Mouse (Mus musculus) T-helper 2 cell (primary cell): ENCODE results near the gene Fads2.
"Not testable (repeated sequence)": the region's sequence is repeated elsewhere in the genome, so short reads cannot be mapped to it uniquely, and the experiment has no call there.

Experiments used
- in situ Hi-C: fragments of 300-600 bp; cut with MboI, MseI; formaldehyde crosslinking; loops from one replicate; pipeline ENCODE4 v1.15.1; 2025; ENCODE audit warnings: high pct_unique_total_duplicates

Fads2 gene

GRCm38 (mm10) chr19:10101341-10102053, at the start of gene Fads2:
Fads2 (minus strand) TSS chr19:10101746.
- in situ Hi-C loops, result no loop called here

DNA sequence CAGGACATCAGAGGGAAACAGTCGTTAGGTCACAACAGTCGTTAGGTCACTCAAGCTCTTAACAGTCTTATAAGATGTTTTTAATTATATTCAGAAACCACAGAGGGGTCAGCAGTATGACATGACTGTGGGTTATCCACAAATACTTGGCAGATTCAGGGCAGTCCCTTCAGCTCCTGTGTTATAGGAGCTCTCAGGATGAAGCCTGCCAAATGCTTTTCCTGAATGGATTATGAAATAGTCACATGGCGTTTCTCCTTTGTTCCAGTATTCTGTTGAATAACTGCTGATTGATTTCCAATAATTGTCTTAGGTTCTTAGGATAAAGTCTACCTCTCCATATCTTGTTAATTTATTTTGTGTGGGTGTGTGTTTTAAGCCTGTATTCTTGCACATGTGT, 47.6 kb upstream of the Fads2 start:
- in situ Hi-C loops, result no loop called here

DNA sequence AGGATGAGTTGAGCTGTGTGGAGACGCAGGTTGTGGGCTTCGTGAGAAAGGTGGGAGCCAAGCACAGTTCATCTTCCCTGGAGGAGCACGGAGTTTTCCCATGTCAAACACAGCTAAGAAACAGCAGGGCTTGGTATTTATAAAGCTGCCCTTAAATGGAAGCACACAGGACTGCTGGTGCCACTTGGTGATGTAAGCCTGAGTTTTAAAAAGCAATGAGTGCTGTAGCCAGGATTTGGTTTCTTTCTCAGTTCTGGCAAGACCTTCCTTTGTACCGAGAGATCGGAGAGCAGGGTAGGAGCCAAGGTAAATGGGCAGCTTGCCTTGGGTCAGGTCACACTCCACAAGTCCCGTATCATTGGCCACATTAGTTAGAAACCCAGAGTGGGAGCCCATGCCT, 47.0 kb upstream of the Fads2 start:
- in situ Hi-C loops, result no loop called here

GRCm38 (mm10) chr19:10144464-10144863, 42.9 kb upstream of the Fads2 start:
- in situ Hi-C loops, result loop anchor here (5.0 kb wide), 1 partner anchor 77 kb away; no protein-coding TSS in a partner anchor

DNA sequence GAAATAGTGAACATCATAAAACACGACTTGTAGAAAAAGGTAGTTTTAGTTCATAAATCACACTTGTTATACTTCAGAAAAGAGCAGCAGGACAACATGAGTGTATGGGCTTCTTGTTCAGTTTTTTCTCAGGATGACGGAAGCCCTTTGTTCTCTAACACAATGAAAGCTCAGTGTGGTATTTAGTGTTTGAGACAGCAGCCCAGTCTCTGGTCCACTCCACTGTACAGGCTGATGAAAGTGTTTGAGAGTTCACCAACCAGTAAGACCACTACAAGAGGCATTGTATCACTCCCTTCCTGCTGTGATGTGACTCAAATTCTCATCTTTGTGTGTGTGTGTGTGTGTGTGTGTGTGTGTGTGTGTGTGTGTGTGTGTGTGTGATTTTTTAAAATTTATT, 42.1 kb upstream of the Fads2 start:
- in situ Hi-C loops, result loop anchor here (5.0 kb wide), 1 partner anchor 76 kb away; no protein-coding TSS in a partner anchor

GRCm38 (mm10) chr19:10139736-10140135, 38.2 kb upstream of the Fads2 start:
- in situ Hi-C loops, result loop anchor here (5.0 kb wide), 1 partner anchor 72 kb away; no protein-coding TSS in a partner anchor

DNA sequence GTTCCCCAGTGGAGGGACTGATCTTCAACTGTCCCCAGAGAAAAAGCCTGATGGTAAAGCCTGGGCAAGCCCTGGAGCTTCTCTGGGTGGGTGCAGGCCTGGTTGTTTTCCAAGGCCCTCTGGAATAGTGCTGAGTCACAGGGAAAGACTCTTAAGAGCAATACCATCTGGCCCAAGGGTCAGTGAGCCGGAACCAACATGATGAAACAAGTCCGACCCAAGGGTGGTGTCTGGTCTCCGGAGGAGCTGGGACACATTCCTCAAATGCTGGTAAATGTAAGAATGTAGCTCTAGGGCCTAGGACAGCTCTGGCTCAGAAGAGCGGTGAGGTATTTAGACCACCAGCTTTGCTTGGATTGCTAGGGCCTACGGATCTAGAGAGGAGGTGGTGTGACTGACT, 35.9 kb upstream of the Fads2 start:
- in situ Hi-C loops, result no loop called here

DNA sequence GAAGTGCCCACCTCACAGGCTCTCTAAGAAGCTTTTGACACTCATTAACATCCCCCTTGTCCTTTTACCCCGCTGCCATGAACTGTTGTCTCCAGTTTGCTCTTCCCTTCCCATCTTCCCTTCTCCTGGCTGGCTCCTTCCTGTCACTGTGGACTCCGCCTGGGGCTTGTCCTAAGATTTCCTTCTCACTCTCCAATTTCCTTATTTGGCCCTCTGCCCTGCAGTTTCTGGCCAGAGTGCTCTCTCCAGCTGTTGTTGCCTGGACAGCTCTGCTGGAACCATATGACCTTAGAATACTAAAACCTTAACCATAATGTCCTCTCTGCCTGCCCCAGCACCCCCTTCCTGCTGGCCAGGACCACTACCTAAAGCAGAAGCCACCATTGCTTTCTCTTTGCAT, 33.1 kb upstream of the Fads2 start:
- in situ Hi-C loops, result no loop called here

GRCm38 (mm10) chr19:10129547-10129946, 28.0 kb upstream of the Fads2 start:
- in situ Hi-C loops, result not testable (repeated sequence)

GRCm38 (mm10) chr19:10126479-10127250, 25.1 kb upstream of the Fads2 start:
- in situ Hi-C loops, result no loop called here

GRCm38 (mm10) chr19:10123892-10124634, 22.5 kb upstream of the Fads2 start:
- in situ Hi-C loops, result no loop called here

DNA sequence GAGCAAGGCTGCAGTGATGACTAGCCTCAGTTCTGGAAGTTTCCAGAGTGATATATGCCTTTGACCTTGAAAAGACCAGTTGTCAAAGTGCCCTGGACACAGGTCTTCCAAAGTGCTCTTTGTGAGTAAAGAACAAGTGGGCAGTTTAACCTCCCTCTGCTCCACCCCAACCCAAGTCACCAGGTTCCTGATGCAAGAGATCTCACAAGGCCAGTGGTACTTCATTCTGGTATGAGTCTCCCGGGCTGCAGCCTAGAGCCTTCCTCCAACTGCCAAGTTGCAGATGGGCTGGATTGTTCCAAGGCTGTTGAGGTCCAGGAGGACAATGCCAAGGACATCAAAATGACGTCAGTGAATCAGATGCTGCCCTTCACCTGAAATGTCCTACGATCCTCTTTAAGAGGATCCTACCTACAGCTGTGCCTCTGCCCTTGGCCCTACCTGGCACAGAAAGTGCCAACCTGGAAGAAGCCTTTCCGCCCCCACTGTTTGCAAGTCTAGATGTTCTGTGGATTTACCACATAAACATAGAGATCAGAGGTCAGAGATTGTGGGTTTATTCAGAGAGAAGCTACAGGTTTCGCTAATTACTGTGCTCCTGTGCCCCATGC, 20.6 kb upstream of the Fads2 start:
- in situ Hi-C loops, result no loop called here

- in situ Hi-C loops, result no loop called here
Observed at GRCm38 (mm10) chr19:10116641-10117040, 15.1 kb upstream of the Fads2 start.

DNA sequence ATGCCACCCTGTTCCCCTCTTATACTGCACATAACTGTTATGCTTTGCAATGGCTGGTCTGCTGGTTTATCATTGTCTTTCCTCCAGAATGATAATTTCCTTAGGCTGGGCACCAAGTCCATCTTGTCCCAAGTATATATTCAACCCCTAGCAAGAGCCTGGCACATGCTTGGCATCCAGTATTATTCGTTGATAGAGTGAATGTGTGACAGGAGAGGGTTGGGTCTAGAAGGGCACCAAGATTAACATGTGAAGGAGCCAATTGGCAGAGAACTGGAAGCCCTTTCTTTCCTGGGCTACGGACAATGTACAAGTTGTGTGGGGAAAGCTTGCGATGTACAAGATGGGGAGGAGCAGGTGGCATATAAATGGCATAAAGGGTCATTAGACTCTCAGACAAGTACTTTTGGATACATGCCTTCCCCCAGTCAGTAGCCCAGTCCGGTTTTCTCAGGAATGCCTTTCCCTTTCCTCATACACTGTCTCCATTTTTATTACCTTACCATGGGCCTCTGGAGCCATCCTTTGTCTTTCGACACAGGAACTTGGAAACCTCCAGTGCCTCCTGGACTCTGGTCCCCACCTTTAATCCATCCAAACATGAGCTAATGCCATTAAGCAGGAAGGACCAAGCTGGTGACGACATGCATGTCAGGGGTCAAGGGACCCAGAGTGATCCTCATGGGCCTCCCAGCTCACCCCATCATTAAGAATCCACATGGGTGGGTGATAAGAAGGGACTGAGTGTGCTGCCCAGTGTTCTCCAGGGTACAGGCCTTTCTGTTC, 14.0 kb upstream of the Fads2 start:
- in situ Hi-C loops, result no loop called here

DNA sequence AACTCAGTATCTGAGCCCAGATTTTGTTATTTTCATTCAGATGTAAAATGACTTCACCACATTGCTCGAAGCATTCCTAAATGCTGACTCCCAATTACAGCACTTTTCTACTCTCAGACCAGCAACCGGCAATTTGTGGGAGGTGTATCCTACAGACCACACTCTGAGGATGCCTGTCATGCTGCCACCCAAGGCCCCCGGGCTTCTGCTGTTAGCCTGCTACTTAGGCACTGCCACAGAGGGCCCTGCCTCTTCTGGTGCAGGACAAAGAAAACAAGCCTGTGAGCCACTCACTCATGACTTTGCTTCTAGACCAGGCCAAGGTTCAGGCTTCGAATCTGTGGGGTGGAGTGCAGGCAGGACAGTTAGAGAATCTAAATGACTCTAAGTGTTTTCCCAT, 11.4 kb upstream of the Fads2 start:
- in situ Hi-C loops, result no loop called here

- in situ Hi-C loops, result no loop called here
Observed at GRCm38 (mm10) chr19:10108666-10109065, 7.1 kb upstream of the Fads2 start.

DNA sequence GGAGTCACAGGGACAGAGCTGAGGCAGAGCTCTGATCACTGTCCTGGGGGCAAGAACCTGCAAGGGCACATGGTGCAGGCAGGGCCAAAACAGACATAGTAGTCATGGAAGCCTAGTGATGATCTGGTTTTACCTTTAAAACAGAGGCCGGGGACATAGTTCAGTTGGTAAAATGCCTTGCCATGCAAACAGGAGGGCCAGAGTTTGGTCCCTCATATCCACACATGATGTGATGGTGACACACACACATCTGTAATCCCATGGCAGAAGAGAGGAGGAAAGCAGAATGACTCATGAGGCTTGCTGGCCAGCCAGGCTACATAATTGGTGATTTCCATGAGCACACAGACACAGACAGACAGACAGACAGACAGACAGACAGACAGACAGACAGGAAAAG, 6.6 kb upstream of the Fads2 start:
- in situ Hi-C loops, result no loop called here

DNA sequence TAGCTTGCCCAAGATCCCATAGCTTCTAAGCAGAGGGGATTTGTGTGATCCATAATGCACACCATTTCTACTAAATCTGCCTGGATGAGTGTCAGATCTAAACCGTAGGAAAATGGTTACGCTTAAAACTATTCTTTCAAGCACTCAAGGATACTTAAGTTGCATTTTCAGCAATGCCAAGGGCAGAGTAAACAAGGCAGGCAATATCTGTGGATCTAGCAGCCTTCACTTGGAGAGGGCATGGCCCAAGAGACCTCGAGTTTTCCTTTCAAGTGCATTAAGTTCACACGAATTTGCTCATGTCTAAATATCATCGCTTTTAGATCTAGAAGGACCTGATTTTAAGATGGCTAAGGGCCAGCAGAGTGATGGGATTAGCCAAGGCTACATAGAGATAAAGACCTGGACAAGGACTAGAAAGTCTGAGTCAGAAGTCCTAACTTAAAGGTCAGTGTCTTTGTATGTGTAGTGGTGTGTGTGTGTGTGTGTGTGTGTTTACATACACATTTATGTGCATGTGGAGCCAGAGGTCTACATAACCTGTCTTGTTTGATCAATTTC, 5.6 kb upstream of the Fads2 start:
- in situ Hi-C loops, result no loop called here

DNA sequence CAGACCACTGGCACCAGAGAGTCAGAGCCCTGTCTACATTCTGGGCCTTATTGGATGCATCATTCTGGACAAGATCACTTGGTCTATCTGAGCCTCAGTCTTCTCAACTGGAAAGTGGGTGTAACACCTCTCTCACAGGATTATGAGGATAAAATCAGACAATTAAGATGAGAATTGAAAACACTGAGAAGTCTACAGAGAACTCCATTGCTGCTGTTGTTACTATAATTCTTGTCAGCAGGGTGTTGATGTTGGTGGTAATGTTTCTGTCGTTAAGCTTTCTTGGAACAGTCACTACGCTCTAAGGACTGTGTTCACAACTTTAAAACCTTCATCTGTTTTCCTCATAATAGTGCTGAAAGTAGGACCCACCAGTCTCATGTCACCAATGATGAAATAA, 5.1 kb upstream of the Fads2 start:
- in situ Hi-C loops, result no loop called here

DNA sequence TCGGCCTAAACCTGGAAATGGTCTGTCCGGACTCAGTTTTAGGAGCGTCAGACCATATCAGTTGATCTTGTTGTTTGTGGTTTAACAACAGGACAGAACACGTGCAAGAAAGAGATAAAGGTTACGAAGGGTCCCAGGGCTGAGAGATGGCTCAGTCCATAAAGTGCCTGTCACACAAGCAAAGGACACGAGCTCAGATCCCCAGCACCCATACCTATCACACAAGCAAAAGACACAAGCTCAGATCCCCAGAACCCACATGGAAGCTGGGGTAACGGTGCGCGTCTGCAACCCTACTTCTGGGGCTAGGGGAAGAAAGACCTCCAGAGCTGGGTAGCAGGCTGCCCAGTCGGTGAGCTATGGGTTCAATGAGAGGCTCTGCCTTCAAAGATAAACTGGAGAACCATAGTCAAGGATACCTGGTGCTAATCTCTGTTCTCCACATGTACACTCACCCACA, 3.5 kb upstream of the Fads2 start:
- in situ Hi-C loops, result no loop called here

GRCm38 (mm10) chr19:10104234-10104633, 2.7 kb upstream of the Fads2 start:
- in situ Hi-C loops, result no loop called here
